ENCODE assay signal across 8 mouse cellular contexts in genomic region chr13:100552369-100553041, GRCm38 (mm10). TPM values are rescaled to one million over a fixed set of nuclear protein-coding genes. Genes with fewer than 3 reads are reported as not detected.
A peak's percentile ranks its signal among the peaks of the same experiment; 100 is the strongest.
DNase-seq lines count a peak whose midpoint lies in the region; ATAC-seq and TF ChIP-seq lines count a peak whose summit lies in the region.

Gene Ocln, minus strand, starts transcription at chr13:100552718.

- H3K9me3 ChIP-seq in limb, embryonic 14.5 days (ENCODE audit: control insufficient read depth, low read length): no peaks in the 10 kb centered on the region
- H3K9me3 ChIP-seq in midbrain, embryonic 15.5 days: no peaks in the 10 kb centered on the region

- H3K27me3 ChIP-seq in limb, embryonic 14.5 days (ENCODE audit: control insufficient read depth, insufficient read depth, low read length): peaks cover 41% of the 10 kb centered on the region
- H3K27me3 ChIP-seq in midbrain, embryonic 15.5 days (replicated peaks): peaks cover 44% of the 10 kb centered on the region

- no peaks in the 10 kb centered on the region for H3K36me3 ChIP-seq in limb, embryonic 14.5 days (ENCODE audit: control insufficient read depth, insufficient read depth, low read length)
- H3K36me3 ChIP-seq in midbrain, embryonic 15.5 days (replicated peaks): no peaks in the 10 kb centered on the region

- H3K9ac ChIP-seq in limb, embryonic 14.5 days (ENCODE audit: low read depth, low read length, severe bottlenecking): peak within 1 kb of the TSS; percentile 51
- H3K9ac ChIP-seq in midbrain, embryonic 15.5 days: peak within 1 kb of the TSS; percentile 43

- no peak for TF ChIP-seq POLR2A in limb, embryonic 14.5 days (IDR thresholded peaks at IDR 0.05; ENCODE audit: borderline replicate concordance, extremely low read depth, insufficient read depth, insufficient read length)

- no peak within 1 kb of the TSS for H3K27ac ChIP-seq in limb, embryonic 14.5 days (replicated peaks; ENCODE audit: low read depth, low read length)
- H3K27ac ChIP-seq in midbrain, embryonic 15.5 days: no peak within 1 kb of the TSS

- peak within 1 kb of the TSS; percentile 100 for H3K4me2 ChIP-seq in limb, embryonic 14.5 days (replicated peaks; ENCODE audit: low read depth, low read length, severe bottlenecking)
- H3K4me2 ChIP-seq in midbrain, embryonic 15.5 days: peak within 1 kb of the TSS; percentile 98

- peak; percentile 45 for DNase-seq in WW6 (ENCODE audit: low read depth, low spot score)
- peak; percentile 84 for DNase-seq in cerebellum, adult 8-10 months
- peak; percentile 12 to 17 for DNase-seq in frontal cortex, postnatal 14 days (ENCODE audit: low spot score in 2 of 2)
- peak; percentile 87 for DNase-seq in kidney, adult 18-20 months
- no peak for DNase-seq in limb, embryonic 14.5 days (ENCODE audit: low spot score)
- DNase-seq in testis, postnatal 14 days (ENCODE audit: low spot score): peak; percentile 60
- no peak for DNase-seq in T-cell, adult 2 months (ENCODE audit: low spot score)

- H3K4me1 ChIP-seq in limb, embryonic 14.5 days (ENCODE audit: control insufficient read depth, insufficient read depth, low read length): peaks cover 7% of the 10 kb centered on the region
- peaks cover 22% of the 10 kb centered on the region for H3K4me1 ChIP-seq in midbrain, embryonic 15.5 days

- H3K4me3 ChIP-seq in limb, embryonic 14.5 days (replicated peaks; ENCODE audit: low read length): peak within 1 kb of the TSS; percentile 56
- H3K4me3 ChIP-seq in midbrain, embryonic 15.5 days: peak within 1 kb of the TSS; percentile 69

- no peak; the same call in 1 of the 2 replicates for ATAC-seq in limb, embryonic 14.5 days (ENCODE audit: low FRiP score, low read depth)
- peak; percentile 92 for ATAC-seq in midbrain, embryonic 15.5 days (replicated peaks)

- 5% methylated on average over 40 of the region's 45 CpGs for WGBS in limb, embryonic 14.5 days
- WGBS in midbrain, embryonic 15.5 days: under 1% methylated on average over 44 of the region's 45 CpGs

RNA-seq across cellular contexts. Expression of gene Ocln, which starts in this region (rescaled TPM):
- 1.9 and 3.1 TPM in 2 replicates for polyA plus RNA-seq in limb, embryonic 14.5 days (2012; rRNA removed)
- polyA plus RNA-seq in limb, embryonic 14.5 days (2014; fragmentation: Nextera tagmentation; extraction: Ambion mirVana): 7.4 and 8.8 TPM in 2 replicates
- 7.4 and 8.6 TPM in 2 replicates for polyA plus RNA-seq in midbrain, embryonic 15.5 days (2015; fragmentation: Nextera tagmentation; extraction: Ambion mirVana)

Comparison
In these comparisons a context has a peak if more than half of its experiments do, and no peak if none do; other contexts are left out.
1. DNase-seq: peak in WW6 (single experiment), cerebellum, adult 8-10 months (single experiment), frontal cortex, postnatal 14 days (2 of 2), kidney, adult 18-20 months (single experiment) and testis, postnatal 14 days (single experiment); none in limb, embryonic 14.5 days (single experiment) and T-cell, adult 2 months (single experiment).